Mouse (Mus musculus): ENCODE measurements around the gene Zbtb46. TPM values are rescaled to one million over a fixed set of nuclear protein-coding genes. Genes with fewer than 3 reads are reported as not detected.
A peak's percentile ranks its signal among the peaks of the same experiment; 100 is the strongest.

The Zbtb46 gene
- polyA plus RNA-seq, 1 experiment from 2014 or later, result 8.3 TPM

- 11% methylated on average over 5 of the region's 5 CpGs for WGBS
- H3K36me3 ChIP-seq, result no peaks in the 10 kb centered on the region
- no peak overlapping the region for H3K9ac ChIP-seq (replicated peaks)
- no peaks in the 10 kb centered on the region for H3K27me3 ChIP-seq
- H3K4me3 ChIP-seq (replicated peaks), result no peak overlapping the region
- ATAC-seq (ENCODE audit: insufficient number of reproducible peaks, insufficient read depth, low FRiP score, low TSS enrichment, low read depth), result peak; percentile 68; the same call in 1 of the 2 replicates
- no peaks in the 10 kb centered on the region for H3K9me3 ChIP-seq
- peak overlapping the region; percentile 34 for H3K4me2 ChIP-seq
- H3K4me1 ChIP-seq (replicated peaks), result peaks cover 25% of the 10 kb centered on the region
- H3K27ac ChIP-seq, result peak overlapping the region; percentile 75
Measured at GRCm38 (mm10) chr2:181487338-181488277, 28.4 kb upstream of the Zbtb46 start.

GRCm38 (mm10) chr2:181485741-181486140 is 26.5 kb upstream of the Zbtb46 start:
- 13% methylated on average over 1 of the region's 1 CpGs for WGBS
- Histone ChIP-seq H3K9me3 (no peaks in the 10 kb centered on the region), H3K27me3 (no peaks in the 10 kb centered on the region), H3K9ac (replicated peaks) (no peak overlapping the region), H3K36me3 (no peaks in the 10 kb centered on the region), H3K4me1 (replicated peaks) (peaks cover 25% of the 10 kb centered on the region), H3K27ac (peak overlapping the region; percentile 59; the same call in 1 of the 2 replicates), H3K4me2 (no peak overlapping the region), H3K4me3 (replicated peaks) (no peak overlapping the region)
- no peak for ATAC-seq (ENCODE audit: insufficient number of reproducible peaks, insufficient read depth, low FRiP score, low TSS enrichment, low read depth)

- no peak for ATAC-seq (ENCODE audit: insufficient number of reproducible peaks, insufficient read depth, low FRiP score, low TSS enrichment, low read depth)
- no peaks in the 10 kb centered on the region for H3K9me3 ChIP-seq
- no peak overlapping the region for H3K27ac ChIP-seq
- no peaks in the 10 kb centered on the region for H3K27me3 ChIP-seq
- 83% methylated on average over 6 of the region's 6 CpGs for WGBS
- no peak overlapping the region for H3K4me2 ChIP-seq
- no peak overlapping the region for H3K4me3 ChIP-seq (replicated peaks)
- H3K36me3 ChIP-seq, result no peaks in the 10 kb centered on the region
- peaks cover 25% of the 10 kb centered on the region for H3K4me1 ChIP-seq (replicated peaks)
- H3K9ac ChIP-seq (replicated peaks), result no peak overlapping the region
Measured at GRCm38 (mm10) chr2:181484456-181485233, 25.4 kb upstream of the Zbtb46 start.

- Histone ChIP-seq H3K36me3 (no peaks in the 10 kb centered on the region), H3K9me3 (no peaks in the 10 kb centered on the region), H3K4me2 (no peak overlapping the region), H3K4me3 (replicated peaks) (no peak overlapping the region), H3K27me3 (no peaks in the 10 kb centered on the region), H3K9ac (replicated peaks) (no peak overlapping the region), H3K27ac (no peak overlapping the region), H3K4me1 (replicated peaks) (peaks cover 25% of the 10 kb centered on the region)
- WGBS, result 35% methylated on average over 7 of the region's 7 CpGs
- ATAC-seq (ENCODE audit: insufficient number of reproducible peaks, insufficient read depth, low FRiP score, low TSS enrichment, low read depth), result peak; percentile 26; the same call in 1 of the 2 replicates
Measured at GRCm38 (mm10) chr2:181483562-181484318, 24.5 kb upstream of the Zbtb46 start.

GRCm38 (mm10) chr2:181483120-181483519 is 23.9 kb upstream of the Zbtb46 start:
- peaks cover 24% of the 10 kb centered on the region for H3K4me1 ChIP-seq (replicated peaks)
- no peaks in the 10 kb centered on the region for H3K27me3 ChIP-seq
- no peak overlapping the region for H3K4me2 ChIP-seq
- H3K4me3 ChIP-seq (replicated peaks), result no peak overlapping the region
- 51% methylated on average over 2 of the region's 2 CpGs for WGBS
- no peak overlapping the region for H3K27ac ChIP-seq
- H3K9me3 ChIP-seq, result no peaks in the 10 kb centered on the region
- no peak overlapping the region for H3K9ac ChIP-seq (replicated peaks)
- no peak for ATAC-seq (ENCODE audit: insufficient number of reproducible peaks, insufficient read depth, low FRiP score, low TSS enrichment, low read depth)
- H3K36me3 ChIP-seq, result no peaks in the 10 kb centered on the region

- H3K9ac ChIP-seq (replicated peaks), result no peak overlapping the region
- H3K4me1 ChIP-seq (replicated peaks), result no peaks in the 10 kb centered on the region
- no peaks in the 10 kb centered on the region for H3K27me3 ChIP-seq
- H3K4me3 ChIP-seq (replicated peaks), result no peak overlapping the region
- H3K4me2 ChIP-seq, result no peak overlapping the region
- WGBS, result 92% methylated on average over 1 of the region's 1 CpGs
- H3K27ac ChIP-seq, result no peak overlapping the region
- ATAC-seq (ENCODE audit: insufficient number of reproducible peaks, insufficient read depth, low FRiP score, low TSS enrichment, low read depth), result no peak
- no peaks in the 10 kb centered on the region for H3K9me3 ChIP-seq
- H3K36me3 ChIP-seq, result no peaks in the 10 kb centered on the region
Measured at GRCm38 (mm10) chr2:181472256-181472827, 13.1 kb upstream of the Zbtb46 start.

- Histone ChIP-seq H3K4me3 (replicated peaks) (no peak overlapping the region), H3K27ac (no peak overlapping the region), H3K4me2 (no peak overlapping the region), H3K36me3 (no peaks in the 10 kb centered on the region), H3K9ac (replicated peaks) (no peak overlapping the region), H3K4me1 (replicated peaks) (no peaks in the 10 kb centered on the region), H3K9me3 (no peaks in the 10 kb centered on the region), H3K27me3 (no peaks in the 10 kb centered on the region)
- ATAC-seq (ENCODE audit: insufficient number of reproducible peaks, insufficient read depth, low FRiP score, low TSS enrichment, low read depth), result no peak
- 52% methylated on average over 5 of the region's 5 CpGs for WGBS
Measured at GRCm38 (mm10) chr2:181471246-181471645, 12.0 kb upstream of the Zbtb46 start.

GRCm38 (mm10) chr2:181470285-181470684 is 11.1 kb upstream of the Zbtb46 start:
- Histone ChIP-seq H3K9me3 (no peaks in the 10 kb centered on the region), H3K4me2 (no peak overlapping the region), H3K36me3 (no peaks in the 10 kb centered on the region), H3K27ac (no peak overlapping the region), H3K9ac (replicated peaks) (no peak overlapping the region), H3K4me1 (replicated peaks) (no peaks in the 10 kb centered on the region), H3K27me3 (no peaks in the 10 kb centered on the region), H3K4me3 (replicated peaks) (no peak overlapping the region)
- 61% methylated on average over 2 of the region's 2 CpGs for WGBS
- no peak for ATAC-seq (ENCODE audit: insufficient number of reproducible peaks, insufficient read depth, low FRiP score, low TSS enrichment, low read depth)

- H3K4me2 ChIP-seq, result no peak overlapping the region
- no peak for ATAC-seq (ENCODE audit: insufficient number of reproducible peaks, insufficient read depth, low FRiP score, low TSS enrichment, low read depth)
- H3K4me3 ChIP-seq (replicated peaks), result no peak overlapping the region
- no peaks in the 10 kb centered on the region for H3K36me3 ChIP-seq
- H3K27me3 ChIP-seq, result peaks cover 27% of the 10 kb centered on the region
- 60% methylated on average over 3 of the region's 3 CpGs for WGBS
- no peak overlapping the region for H3K9ac ChIP-seq (replicated peaks)
- no peaks in the 10 kb centered on the region for H3K9me3 ChIP-seq
- peaks cover 2% of the 10 kb centered on the region; the same call in 1 of the 2 replicates for H3K4me1 ChIP-seq (replicated peaks)
- no peak overlapping the region for H3K27ac ChIP-seq
Measured at GRCm38 (mm10) chr2:181465423-181465822, 6.2 kb upstream of the Zbtb46 start.

- ATAC-seq (ENCODE audit: insufficient number of reproducible peaks, insufficient read depth, low FRiP score, low TSS enrichment, low read depth), result no peak
- Histone ChIP-seq H3K4me2 (no peak overlapping the region), H3K9me3 (no peaks in the 10 kb centered on the region), H3K27ac (no peak overlapping the region), H3K9ac (replicated peaks) (no peak overlapping the region), H3K4me3 (replicated peaks) (no peak overlapping the region), H3K27me3 (peaks cover 44% of the 10 kb centered on the region), H3K36me3 (no peaks in the 10 kb centered on the region), H3K4me1 (replicated peaks) (peaks cover 14% of the 10 kb centered on the region)
- WGBS, result 45% methylated on average over 7 of the region's 7 CpGs
Measured at GRCm38 (mm10) chr2:181463008-181463738, 3.9 kb upstream of the Zbtb46 start.

Data from limb, embryonic 12.5 days (tissue).